Mouse (Mus musculus): ENCODE results near the gene H2-DMb2.

Gene H2-DMb2

DNA sequence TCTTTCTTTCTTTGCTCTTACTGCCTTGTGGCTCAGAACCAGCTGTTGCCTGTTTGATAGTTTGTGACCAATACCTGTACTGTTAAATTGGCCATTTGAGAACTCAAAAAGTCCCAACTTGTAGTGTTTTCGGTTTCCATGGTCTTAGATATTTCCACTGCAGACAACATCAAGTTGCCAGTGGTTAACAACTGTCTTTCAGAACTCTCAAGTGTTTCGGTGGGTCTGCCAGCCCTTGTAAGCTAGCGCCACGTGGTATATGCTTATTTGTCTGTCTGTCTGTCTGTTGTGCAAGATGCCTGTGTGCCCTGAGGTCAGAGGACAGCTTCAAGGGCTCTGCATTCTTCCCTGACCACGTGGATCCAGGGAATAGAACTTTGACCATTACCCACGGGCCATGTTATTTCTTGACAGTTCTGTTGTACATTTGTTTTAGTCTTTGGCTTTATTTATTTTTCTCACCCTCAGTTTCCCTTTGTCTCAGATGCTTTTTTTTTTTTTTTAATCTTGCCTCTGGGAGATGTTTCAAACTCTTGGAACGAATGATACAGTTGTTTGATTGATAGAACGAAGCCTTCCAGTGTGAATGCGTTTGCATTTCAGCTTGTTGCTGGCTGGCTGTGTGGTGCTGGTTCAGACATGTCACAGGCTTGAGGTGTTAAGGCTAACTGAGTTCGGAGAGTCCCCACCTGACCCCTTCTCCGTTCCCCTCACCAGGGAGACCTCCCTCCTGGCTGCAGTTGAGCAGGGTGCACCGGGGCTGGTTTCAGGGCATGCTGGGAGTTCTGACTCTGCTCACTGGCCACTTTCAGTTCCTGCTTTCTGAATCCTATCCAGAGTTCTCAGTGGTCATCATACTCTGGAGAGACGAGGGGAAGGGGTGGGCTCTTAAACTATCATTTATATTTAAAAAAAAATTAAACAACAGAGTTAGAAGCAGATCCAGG, 37.1 kb downstream of the H2-DMb2 start:
- peak; percentile 65 for DNase-seq (ENCODE audit: low read depth)

- DNase-seq (ENCODE audit: low read depth): no peak
Measured at GRCm38 (mm10) chr17:34183564-34184219, 40.6 kb downstream of the H2-DMb2 start.

- no peak for DNase-seq (ENCODE audit: low read depth)
Measured at GRCm38 (mm10) chr17:34185526-34185925, 42.4 kb downstream of the H2-DMb2 start.

DNA sequence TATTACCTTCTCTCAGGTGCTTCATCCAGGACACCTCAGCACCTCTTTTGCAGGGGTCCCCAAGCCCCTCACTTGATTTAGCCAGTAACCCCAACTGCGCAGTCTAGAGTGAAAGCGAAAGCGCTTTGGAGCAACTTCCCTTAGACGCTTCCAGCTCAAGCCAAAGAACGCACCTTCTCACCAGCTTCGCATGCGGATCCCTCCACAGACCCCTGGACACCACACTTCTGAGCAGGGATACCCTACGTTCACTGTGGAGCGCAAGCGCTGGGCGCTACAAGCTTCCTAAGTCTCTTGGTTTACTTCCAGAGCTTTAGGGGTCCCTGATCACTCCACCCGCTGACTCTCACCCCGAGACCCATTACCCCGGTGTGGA, 43.8 kb downstream of the H2-DMb2 start:
- no peak for DNase-seq (ENCODE audit: low read depth)

DNA sequence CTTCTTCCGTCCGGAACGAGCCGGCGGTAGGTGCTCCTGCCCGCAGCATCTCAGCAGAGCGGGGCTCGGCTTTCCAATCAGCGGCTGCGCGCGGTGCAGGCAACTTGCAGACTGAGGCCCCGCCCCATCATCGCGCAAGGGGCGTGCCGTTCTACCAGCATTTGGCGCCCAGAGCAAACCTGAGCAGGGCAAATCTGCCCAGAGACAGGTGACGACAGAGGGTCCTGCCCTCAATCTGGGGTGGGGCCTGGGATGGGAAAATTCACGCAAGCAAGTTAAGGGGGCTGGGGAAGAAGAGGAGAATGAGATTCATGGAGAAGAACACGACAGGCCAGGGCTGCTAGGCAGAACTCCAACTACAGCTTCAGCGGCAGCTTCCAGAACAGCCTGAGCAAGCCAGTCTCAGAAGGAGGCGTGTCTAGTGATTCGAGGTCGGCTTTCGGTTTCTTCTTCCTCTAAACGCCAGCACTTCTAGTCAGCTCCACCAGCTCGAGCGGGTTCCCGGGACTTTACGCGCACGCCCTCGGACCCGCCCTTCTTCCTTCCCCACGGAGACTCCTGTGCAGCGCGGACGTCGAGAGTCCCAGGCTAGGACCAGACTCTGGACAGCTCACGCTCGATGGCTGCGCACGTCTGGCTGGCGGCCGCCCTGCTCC, 44.3 kb downstream of the H2-DMb2 start, which contains the start of the genes Tap1 and Psmb9:
Tap1 (plus strand) TSS at position 293 of the 656 bp plus-strand sequence.
Psmb9 (minus strand) TSS at position 504 of the 656 bp plus-strand sequence.
- DNase-seq (ENCODE audit: low read depth): peak; percentile 100

DNA sequence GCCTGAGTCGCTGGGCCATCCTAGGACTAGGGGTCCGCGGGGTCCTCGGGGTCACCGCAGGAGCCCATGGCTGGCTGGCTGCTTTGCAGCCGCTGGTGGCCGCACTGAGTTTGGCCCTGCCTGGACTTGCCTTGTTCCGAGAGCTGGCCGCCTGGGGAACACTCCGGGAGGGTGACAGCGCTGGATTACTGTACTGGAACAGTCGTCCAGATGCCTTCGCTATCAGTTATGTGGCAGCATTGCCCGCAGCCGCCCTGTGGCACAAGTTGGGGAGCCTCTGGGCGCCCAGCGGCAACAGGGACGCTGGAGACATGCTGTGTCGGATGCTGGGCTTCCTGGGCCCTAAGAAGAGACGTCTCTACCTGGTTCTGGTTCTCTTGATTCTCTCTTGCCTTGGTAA, 44.9 kb downstream of the H2-DMb2 start:
- DNase-seq (ENCODE audit: low read depth): peak; percentile 62

- DNase-seq (ENCODE audit: low read depth): peak; percentile 58
Measured at GRCm38 (mm10) chr17:34188986-34189385, 45.9 kb downstream of the H2-DMb2 start.

DNA sequence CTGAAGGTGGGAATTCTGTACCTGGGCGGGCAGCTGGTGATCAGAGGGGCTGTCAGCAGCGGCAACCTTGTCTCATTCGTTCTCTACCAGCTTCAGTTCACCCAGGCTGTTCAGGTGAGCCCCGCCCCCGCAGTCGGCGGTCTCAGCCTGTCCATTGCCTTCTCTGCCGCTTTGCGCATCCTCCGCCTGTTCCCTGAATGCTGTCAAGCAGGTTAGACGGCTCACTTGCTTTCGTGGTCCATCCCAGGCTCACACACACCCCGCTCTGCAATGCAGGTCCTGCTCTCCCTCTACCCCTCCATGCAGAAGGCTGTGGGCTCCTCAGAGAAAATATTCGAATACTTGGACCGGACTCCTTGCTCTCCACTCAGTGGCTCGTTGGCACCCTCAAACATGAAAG, 49.7 kb downstream of the H2-DMb2 start:
- no peak for DNase-seq (ENCODE audit: low read depth)

GRCm38 (mm10) chr17:34193468-34193867, 50.4 kb downstream of the H2-DMb2 start:
- no peak for DNase-seq (ENCODE audit: low read depth)

DNA sequence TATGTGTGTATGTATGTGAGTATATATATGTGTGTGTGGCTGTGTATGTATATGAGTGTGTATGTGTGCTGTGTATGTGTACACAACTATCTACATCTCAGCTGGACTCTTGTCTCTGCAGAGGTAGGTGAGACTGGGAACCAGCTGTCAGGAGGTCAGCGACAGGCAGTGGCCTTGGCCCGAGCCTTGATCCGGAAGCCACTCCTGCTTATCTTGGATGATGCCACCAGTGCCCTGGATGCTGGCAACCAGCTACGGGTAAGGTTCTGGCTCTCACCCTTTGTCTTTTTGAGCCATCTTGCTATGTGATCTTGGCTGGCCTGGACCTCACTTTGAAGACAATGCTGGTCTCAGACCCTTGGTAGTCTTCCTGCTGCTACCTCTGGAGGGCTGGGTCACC, 51.6 kb downstream of the H2-DMb2 start:
- DNase-seq (ENCODE audit: low read depth): no peak

DNA sequence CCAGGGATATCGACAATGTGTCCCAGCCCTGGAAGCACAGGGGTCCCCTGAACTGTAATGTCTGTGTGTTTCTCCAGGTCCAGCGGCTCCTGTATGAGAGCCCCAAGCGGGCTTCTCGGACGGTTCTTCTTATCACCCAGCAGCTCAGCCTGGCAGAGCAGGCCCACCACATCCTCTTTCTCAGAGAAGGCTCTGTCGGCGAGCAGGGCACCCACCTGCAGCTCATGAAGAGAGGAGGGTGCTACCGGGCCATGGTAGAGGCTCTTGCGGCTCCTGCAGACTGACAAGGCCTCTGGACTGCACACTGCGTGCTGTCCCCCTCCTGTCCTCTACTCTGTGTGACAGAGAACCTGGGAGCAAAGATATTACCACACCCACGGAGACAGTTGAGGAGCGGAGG, 53.4 kb downstream of the H2-DMb2 start:
- DNase-seq (ENCODE audit: low read depth): peak; percentile 88

- peak; percentile 94 for DNase-seq (ENCODE audit: low read depth)
Measured at GRCm38 (mm10) chr17:34196941-34197894, 54.1 kb downstream of the H2-DMb2 start, which contains the start of gene Psmb8. Gene Psmb8, plus strand, starts transcription at chr17:34197721.

DNA sequence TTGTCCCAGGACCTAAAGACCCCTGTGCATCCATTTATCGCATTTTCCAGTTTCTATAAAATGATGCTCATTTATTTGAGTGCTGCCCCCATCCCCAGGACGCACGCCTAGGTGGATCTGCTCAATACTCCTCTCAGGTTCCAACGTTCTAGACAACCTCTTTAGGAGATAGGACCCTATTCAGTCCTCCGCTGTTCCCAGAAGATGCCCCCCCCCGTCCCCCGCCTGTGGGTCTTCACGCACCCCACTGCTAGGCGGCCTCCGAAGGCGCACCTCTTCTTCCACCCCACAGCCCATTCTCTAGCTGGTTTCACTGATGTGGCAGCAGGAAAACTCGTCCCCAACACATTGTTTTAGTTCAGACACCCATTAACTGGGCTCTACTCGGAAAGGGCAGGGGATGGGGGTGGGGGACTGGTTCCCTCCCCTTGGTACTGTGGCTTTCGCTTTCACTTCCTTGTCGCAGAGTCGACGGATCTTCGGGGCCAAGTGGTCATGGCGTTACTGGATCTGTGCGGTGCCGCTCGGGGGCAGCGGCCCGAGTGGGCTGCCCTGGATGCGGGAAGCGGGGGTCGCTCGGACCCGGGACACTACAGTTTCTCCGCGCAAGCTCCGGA, 54.9 kb downstream of the H2-DMb2 start:
- peak; percentile 93 for DNase-seq (ENCODE audit: low read depth)

DNA sequence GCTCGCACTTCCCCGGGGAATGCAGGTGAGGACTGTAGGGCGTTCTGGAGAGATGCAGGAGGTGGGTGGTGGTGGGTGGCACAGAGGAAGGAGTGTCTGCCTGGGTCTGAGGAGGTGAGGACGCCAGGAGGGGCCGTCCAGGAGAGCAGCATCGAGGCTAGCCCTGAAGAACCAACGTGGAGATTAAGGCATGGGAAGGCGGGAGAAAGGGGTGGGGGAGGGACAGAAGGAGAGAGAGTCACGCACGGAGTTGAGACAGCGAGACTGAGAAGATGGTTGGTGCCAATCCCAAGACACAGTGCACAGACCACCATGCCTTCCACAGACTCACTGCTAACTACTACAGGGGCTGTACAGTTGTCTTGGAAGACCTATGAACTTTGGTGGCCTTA, 55.4 kb downstream of the H2-DMb2 start:
- no peak for DNase-seq (ENCODE audit: low read depth)

GRCm38 (mm10) chr17:34199050-34199619, 56.0 kb downstream of the H2-DMb2 start:
- DNase-seq (ENCODE audit: low read depth): no peak

DNA sequence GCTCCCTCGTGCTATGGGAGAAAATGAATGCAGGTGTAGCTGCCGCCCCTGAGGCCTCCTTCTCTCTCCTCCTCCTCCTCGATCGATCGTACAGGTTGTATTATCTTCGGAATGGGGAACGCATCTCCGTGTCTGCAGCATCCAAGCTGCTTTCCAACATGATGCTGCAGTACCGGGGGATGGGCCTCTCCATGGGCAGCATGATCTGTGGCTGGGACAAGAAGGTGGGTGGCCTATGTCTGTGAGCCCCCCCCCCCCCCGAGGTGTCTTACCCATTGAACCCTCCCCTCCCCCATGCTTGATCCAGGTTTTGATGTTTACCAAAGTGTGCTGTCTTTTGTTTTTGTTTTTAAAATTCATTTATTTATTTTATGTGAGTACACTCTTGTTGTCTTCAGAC, 56.9 kb downstream of the H2-DMb2 start:
- DNase-seq (ENCODE audit: low read depth): no peak

- DNase-seq (ENCODE audit: low read depth): peak; percentile 67
Measured at GRCm38 (mm10) chr17:34200772-34201505, 57.8 kb downstream of the H2-DMb2 start.

Measured in induced T-regulatory cell, adult 2 months (primary cell).